Mouse (Mus musculus) frontal cortex, adult (tissue): Measurements from ENCODE around the gene Hcn4.
A peak's percentile ranks its signal among the peaks of the same experiment; 100 is the strongest.

Source experiments
- ATAC-seq: cut with Nextera tagmentation; 2 replicates; pipeline ENCODE4 v1.9.2; 2017; ENCODE audit warnings: mild to moderate bottlenecking, moderate library complexity, mixed read lengths; ENCODE audit not compliant: low TSS enrichment

Gene Hcn4

GRCm38 (mm10) chr9:58823139-58823917, at the start of gene Hcn4:
Gene Hcn4, plus strand, starts transcription at chr9:58823412.
- peak; percentile 49; the same call in 1 of the 2 replicates for ATAC-seq

DNA sequence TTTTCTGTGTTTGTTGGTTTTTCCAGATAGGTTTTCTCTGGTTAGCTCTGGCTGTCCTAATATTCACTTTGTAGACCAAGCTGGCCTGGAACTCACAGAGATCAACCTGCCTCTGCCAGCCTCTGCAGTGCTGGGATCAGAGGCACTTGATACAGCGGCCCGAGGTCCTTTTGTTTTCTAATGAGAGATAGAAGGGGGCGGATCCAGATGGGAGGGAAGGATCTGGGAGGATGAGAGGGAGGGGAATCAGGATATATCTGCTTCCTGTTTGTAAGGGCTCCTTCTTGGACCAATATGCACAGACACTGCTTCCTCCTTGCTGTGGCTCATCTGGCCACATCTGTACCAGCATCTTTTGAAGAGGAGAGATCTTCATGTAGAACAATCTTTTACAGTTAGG, 48.5 kb upstream of the Hcn4 start:
- ATAC-seq = no peak

GRCm38 (mm10) chr9:58775363-58775762, 47.8 kb upstream of the Hcn4 start:
- no peak for ATAC-seq

- no peak for ATAC-seq
Observed at GRCm38 (mm10) chr9:58789476-58789875, 33.7 kb upstream of the Hcn4 start.

- ATAC-seq = no peak
Observed at GRCm38 (mm10) chr9:58798155-58798554, 25.1 kb upstream of the Hcn4 start.

DNA sequence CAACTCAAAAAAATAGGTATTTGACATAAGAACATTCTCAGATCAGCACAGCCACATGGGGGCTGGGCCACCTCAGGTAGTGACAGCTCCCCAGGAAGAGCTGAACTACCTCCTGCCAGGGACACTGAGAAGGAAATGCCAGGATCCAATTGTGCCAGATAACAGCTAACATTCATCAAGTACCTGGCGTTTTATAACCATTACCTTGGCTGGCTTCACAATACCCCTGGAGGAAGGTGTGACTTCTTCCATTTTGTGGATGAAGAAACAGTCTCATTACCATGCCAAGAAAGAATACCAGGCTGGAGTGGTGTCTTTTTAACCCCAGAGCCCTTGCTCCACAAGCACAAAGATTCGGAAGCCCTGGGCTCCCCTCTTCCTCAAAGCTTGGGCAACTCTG, 21.8 kb upstream of the Hcn4 start:
- no peak for ATAC-seq

DNA sequence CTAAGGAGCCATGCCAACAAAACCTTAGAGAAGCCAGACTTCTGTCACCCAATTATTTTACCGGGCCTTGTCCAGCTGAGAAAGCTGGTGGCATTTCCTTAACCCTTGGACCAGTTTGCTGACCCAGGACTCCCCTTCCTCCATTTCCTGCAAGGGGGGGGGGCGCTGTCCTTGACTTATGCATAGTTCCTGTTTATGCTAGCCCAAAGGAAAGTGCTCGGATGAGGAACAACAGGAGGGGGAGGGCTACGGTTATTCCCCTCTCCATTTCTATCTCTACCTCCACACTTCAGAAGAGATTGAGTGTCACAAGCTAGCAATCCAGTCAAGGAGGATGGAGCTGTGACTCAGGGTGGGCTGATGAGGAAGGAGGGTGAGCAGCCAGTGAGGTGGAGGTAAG, 20.9 kb upstream of the Hcn4 start:
- no peak for ATAC-seq

GRCm38 (mm10) chr9:58802802-58803201, 20.4 kb upstream of the Hcn4 start:
- no peak for ATAC-seq

DNA sequence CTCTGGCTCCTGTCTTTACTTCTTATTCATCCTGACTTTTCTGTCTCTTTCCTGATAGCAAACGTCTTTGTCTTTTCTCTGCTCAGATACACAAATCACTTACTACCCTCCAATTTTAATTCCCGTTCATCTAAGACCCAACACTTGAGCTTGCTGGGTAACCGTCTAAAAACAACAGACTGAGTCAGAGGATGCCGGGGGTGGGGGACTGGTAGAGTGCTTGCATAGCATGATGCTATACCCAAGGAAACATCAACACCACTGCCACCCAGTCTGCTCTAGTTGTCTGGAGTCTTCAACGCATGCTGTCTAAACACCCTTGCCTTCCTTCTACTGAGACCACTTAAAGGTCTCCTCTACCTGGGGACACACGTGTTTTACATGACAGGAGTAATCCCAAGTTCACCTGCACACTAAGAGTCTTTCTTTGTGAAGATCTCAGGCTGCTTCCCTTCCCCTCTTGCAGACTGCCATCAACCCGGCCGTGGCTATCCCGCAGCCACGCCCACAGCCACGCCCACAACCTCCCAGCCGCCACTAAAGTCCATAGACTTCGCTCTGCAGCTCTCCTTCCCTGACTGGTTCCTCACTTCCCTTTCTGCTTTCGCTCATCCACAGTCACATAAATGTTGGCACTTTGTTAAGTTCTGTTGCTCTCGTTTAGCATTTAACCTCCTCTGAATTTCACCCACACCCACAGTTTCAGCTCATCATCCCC, 17.5 kb upstream of the Hcn4 start:
- ATAC-seq = no peak

DNA sequence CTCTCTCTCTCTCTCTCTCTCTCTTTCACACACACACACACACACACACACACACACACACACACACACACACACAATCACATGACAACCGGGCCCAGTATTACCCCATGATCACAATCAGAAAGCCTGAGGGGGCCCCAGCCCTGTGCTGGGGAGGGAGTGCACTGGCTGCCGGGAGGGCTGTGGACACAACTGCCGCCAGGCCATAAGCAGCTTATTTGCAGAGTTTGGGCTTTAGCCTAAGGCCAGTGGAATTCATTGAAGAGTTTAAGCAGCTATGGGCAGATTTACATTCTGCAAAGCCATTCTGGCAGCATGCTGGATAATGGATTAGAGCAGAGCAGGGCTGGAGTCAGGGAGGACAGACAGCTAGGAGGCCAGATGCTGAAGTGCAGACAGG, 12.0 kb upstream of the Hcn4 start:
- no peak for ATAC-seq

- ATAC-seq = peak; percentile 99
Observed at GRCm38 (mm10) chr9:58815552-58816260, 7.5 kb upstream of the Hcn4 start.

GRCm38 (mm10) chr9:58816458-58816857, 6.8 kb upstream of the Hcn4 start:
- no peak for ATAC-seq

DNA sequence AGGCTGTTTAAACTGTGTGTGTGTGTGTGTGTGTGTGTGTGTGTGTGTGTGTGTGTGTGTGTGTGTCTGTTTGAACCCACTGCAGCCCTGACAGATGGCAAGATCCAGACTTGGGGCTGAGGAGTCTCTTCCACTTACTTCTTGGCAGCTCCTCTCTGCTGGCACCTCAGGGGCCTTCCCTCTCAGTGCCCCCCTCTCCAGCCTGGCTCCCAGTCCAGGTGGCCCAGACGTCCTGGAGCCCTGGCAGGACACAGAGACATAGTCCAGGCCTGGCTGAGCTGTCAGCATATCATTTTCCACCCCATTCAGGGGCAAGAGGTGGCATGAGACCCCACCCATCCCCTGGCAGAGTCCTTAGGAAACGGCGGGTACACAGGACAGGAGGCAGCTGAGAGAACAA, 5.5 kb upstream of the Hcn4 start:
- ATAC-seq = no peak

DNA sequence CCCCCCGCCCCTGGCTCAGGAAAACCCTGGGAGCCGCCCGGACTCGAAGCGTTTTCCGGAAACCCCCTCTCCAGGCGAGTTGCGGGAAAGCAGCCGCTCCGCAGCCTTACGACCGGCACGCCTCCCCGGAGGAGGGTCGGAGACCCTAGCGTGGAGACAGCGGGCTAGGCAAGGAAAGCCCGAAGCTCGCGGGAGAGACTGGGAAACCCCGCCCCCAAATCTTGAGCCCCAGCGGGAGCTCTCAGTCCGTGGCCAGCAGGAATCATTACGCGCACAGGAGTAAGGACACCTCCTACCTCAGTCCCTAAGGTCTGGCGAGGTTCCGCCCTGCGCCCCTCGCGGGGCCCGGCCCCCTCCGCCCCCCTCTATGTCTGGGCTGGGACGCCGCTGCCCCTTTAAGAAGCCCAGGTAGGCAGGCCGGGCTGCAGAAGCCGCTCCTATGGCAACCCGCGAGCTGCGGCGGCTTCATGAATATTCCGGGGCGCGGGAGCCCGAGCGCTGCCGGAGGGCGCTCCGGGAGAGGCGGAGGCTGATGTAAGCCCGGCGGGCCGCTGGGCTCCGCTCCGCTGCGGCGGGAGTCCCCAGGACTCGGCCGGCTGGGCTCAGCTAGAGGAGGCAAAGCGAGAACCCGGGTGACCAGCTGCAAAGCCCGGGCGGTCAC, 651 bp upstream of the Hcn4 start:
- peak; percentile 91 for ATAC-seq

GRCm38 (mm10) chr9:58823918-58824215, 655 bp downstream of the Hcn4 start:
- no peak for ATAC-seq

- no peak for ATAC-seq
Observed at GRCm38 (mm10) chr9:58829627-58830026, 6.4 kb downstream of the Hcn4 start.

GRCm38 (mm10) chr9:58832939-58833338, 9.7 kb downstream of the Hcn4 start:
- ATAC-seq = no peak

DNA sequence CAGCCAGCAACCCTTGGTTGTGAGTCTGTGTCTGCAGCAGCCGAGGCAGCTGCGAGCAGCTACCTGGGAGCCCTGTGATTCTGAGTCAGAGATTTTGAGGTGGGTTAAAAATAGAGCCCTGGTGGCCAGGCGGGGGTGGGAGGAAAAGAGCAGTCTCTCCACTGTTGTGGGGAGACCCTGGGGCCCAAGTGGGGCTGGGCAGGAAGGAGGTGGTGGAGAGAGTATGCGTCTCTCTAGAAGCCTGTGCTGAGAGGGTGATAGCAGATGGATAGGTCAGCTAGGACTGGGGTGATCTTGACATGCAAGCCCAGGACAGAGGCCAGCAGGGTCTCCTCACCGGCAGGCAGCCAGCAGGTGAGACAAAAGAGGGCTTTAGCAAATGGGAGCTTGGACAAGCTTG, 14.0 kb downstream of the Hcn4 start:
- no peak for ATAC-seq

GRCm38 (mm10) chr9:58838504-58838903, 15.3 kb downstream of the Hcn4 start:
- no peak for ATAC-seq

DNA sequence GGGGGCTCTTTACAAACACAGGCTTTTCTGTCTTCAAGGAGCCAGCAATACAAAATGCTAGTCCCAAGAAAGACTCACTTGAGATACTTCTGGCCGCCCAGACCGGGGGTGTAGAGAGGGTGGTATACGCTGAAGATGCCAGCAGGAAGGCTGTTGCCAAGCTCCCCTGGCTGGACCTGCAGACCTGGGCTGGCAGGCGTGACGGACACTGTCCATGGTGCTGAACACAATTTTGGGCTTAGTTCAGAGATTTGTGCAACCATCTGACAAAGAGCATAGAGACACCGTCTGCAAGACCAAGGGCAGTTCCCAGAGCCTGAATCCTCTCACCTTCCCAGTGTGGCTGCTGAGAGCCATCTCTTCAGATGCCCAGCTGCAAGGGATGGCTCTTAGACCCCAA, 18.4 kb downstream of the Hcn4 start:
- ATAC-seq = no peak

- ATAC-seq = no peak
Observed at GRCm38 (mm10) chr9:58844597-58844996, 21.4 kb downstream of the Hcn4 start.

- no peak for ATAC-seq
Observed at GRCm38 (mm10) chr9:58847008-58847407, 23.8 kb downstream of the Hcn4 start.
